Mouse (Mus musculus): ENCODE measurements around the gene Il17c. TPM values are rescaled to one million over a fixed set of nuclear protein-coding genes. Genes with fewer than 3 reads are reported as not detected.

Il17c gene
- total RNA-seq (2021): not detected
- long read RNA-seq, experiment 1: 0 reads
- long read RNA-seq, experiment 2: 0 reads

DNA sequence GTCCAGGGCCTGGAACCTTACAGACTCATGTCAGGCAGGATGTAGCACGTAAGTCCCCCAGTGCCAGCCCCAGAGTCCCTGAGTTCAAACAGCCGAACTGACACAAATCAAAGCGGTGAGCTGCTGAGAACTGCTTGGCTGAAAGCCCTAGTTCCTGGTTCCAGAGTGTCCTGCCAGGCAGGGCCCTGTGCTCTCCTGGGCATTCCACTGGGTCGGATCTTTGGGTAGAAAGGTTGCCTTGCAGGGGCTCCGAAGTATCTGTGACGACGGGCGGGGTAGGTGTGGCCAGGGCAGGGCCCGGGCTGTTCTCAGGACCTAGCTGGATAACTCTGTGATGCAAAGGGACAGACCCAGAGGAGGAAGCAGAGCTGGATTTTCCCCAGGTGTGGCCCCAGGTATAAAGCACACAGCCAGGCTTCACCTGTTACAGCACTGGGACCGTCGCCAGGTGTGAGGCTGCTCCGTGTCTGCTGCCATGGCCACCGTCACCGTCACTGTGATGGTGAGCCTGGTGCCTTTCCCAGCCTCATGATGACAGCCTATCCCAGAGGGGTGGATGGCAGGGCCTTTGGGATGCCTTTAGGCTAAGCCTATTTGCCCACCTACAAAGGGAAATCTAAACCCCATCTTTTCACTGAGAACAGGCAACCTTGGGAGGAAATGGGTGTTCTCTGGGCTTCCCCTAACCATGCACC lies at the start of gene Il17c:
TSS of gene Il17c (plus strand) at position 645 of the 695 bp plus-strand sequence.
- H3K4me3 ChIP-seq: no peak within 1 kb of the TSS
- intact Hi-C loops (cut with DNase I): no loop called here
- TF ChIP-seq CTCF (IDR thresholded peaks at IDR 0.05): no peak
- H3K27ac ChIP-seq: no peak within 1 kb of the TSS
- DNase-seq (ENCODE audit: extremely low spot score in 1 of 2, low spot score in 2 of 2): no peak

- no peak for DNase-seq (ENCODE audit: extremely low spot score in 1 of 2, low spot score in 2 of 2)
- no peak for TF ChIP-seq CTCF (IDR thresholded peaks at IDR 0.05)
- Histone ChIP-seq H3K27ac (no peak overlapping the region), H3K4me3 (peak overlapping the region; percentile 15; the same call in 1 of the 2 replicates)
- intact Hi-C loops (cut with DNase I): loop anchor here (5.0 kb wide), 1 partner anchor 67 kb away; the partner anchor contains the start of gene Mvd
These were observed 46.5 kb upstream of the Il17c start for GRCm38 (mm10) chr8:122375320-122375719.

GRCm38 (mm10) chr8:122375751-122376364 lies 46.0 kb upstream of the Il17c start:
- TF ChIP-seq CTCF (IDR thresholded peaks at IDR 0.05): no peak
- Histone ChIP-seq H3K4me3 (peak overlapping the region; percentile 75), H3K27ac (peak overlapping the region; percentile 45; the same call in 1 of the 2 replicates)
- DNase-seq (ENCODE audit: extremely low spot score in 1 of 2, low spot score in 2 of 2): no peak
- intact Hi-C loops (cut with DNase I): loop anchor here (2.0 to 5.0 kb wide), 3 partner anchors 66 to 425 kb away; partner anchors contain the start of genes Ctu2, Mvd and Rnf166

DNA sequence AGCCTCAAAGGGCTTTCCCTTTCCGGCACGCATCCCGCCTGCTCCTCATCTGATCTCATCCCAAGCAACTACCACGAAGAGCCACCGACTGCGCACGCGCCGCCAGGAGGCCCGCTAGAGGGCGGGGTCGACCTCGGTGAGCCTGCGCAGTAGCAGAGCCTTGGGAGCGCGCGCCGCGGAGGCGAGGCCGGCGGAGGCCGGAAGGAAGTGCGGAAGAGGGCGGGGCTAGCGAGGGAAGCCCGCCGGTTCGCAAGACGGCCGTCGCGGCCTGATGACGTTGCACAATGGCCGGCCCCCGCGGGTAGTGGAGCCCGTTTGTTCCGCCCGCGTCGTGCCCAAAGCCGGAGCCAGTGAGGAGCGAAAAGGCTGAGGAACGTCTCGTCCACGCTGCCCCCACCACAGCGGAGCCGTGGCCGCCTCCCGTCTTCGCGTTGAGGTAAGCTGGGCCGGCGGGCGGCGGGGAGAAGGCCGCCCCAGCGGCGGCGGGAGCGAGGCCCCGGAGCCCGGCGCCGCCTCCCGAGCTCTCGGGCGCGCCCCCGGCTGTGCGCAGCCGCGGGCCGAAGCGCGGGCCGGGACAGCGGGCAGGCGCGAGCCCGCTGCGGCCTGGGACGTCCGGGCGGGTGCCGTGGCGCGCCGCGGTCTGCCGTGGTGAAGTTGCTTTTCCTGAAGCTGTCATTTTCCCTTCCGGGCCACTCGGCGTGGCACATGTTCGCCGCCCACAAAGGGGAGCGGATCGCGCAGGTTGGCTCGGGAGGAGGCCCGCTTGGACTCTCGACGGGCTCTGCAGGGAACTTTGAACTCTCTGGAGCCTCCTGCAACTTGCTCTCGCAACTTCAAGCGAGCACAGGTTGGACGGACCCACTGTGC lies 45.2 kb upstream of the Il17c start, which contains the start of gene Zc3h18:
TSS of gene Zc3h18 (plus strand) at position 245 of the 867 bp plus-strand sequence.
- peak; percentile 50 for TF ChIP-seq CTCF (IDR thresholded peaks at IDR 0.05)
- H3K4me3 ChIP-seq: peak within 1 kb of the TSS; percentile 75
- DNase-seq (ENCODE audit: extremely low spot score in 1 of 2, low spot score in 2 of 2): peak; percentile 99 to 100
- peak within 1 kb of the TSS; percentile 88 for H3K27ac ChIP-seq
- intact Hi-C loops (cut with DNase I): loop anchor here (2.0 to 5.0 kb wide), 3 partner anchors 66 to 426 kb away; partner anchors contain the start of genes Ctu2, Mvd and Rnf166

DNA sequence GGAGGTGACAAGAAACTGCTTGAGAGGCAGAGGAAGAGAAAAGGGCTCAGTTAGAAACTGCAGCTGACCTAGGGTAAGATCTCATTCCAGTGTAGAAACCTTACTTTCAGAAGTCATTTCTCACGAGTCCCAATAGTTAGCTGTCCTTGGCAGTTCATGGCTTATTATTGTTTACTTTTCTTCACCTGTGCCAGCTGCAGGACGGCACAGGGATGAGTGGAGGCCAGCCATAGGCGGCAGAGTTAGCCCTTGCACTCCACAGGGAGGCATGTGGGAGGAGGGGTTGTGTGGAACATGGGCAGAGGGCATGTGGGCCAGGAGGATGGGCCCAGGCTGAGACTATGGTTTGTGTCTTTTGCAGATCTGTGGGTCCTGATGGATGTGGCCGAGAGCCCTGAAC lies 38.8 kb upstream of the Il17c start:
- H3K27ac ChIP-seq: no peak overlapping the region
- no peak overlapping the region for H3K4me3 ChIP-seq
- no peak for DNase-seq (ENCODE audit: extremely low spot score in 1 of 2, low spot score in 2 of 2)
- intact Hi-C loops (cut with DNase I): no loop called here
- no peak for TF ChIP-seq CTCF (IDR thresholded peaks at IDR 0.05)

DNA sequence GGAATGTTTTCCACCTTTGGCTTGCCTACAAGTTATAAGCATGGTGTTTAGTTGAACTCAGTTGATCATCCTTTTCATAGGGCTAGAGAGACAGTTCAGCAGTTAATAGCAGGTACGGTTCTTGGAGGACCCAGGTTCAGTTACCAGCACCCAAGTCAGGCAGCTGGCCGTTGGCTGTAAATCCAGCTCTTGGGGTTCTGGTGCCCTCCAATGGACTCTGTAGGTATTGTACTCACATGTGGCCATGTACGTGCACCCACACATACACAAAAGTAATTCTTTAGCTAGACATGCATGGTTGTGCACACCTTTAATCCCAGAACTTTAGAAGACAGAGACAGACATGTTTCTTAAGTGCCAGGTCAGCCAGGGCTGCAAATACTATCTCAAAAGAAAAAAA lies 32.5 kb upstream of the Il17c start:
- intact Hi-C loops (cut with DNase I): no loop called here
- DNase-seq (ENCODE audit: extremely low spot score in 1 of 2, low spot score in 2 of 2): no peak
- TF ChIP-seq CTCF (IDR thresholded peaks at IDR 0.05): peak; percentile 21
- H3K27ac ChIP-seq: no peak overlapping the region
- no peak overlapping the region for H3K4me3 ChIP-seq

DNA sequence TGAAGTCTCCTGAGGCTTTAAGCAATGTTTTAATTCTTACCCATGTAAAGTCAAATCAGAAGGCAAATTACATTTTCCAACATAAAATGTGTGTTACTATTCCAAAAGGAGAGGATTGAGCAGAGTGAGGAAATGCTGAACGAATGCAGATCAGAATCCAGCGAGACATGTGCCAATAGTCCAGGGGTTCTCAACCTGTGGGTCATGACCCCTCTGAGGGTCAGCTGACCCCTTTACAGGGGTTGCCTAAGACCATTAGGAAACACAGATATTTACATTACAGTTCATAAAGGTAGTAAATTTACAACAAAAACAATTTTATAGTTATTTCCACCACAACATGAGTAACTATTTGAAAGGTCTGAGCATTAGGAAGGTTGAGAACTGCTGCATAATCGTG lies 31.1 kb upstream of the Il17c start:
- DNase-seq (ENCODE audit: extremely low spot score in 1 of 2, low spot score in 2 of 2): no peak
- TF ChIP-seq CTCF (IDR thresholded peaks at IDR 0.05): no peak
- no peak overlapping the region for H3K27ac ChIP-seq
- no peak overlapping the region for H3K4me3 ChIP-seq
- intact Hi-C loops (cut with DNase I): loop anchor here (10.0 kb wide), 1 partner anchor 394 kb away; no protein-coding TSS in a partner anchor

GRCm38 (mm10) chr8:122393717-122394116 lies 28.1 kb upstream of the Il17c start:
- TF ChIP-seq CTCF (IDR thresholded peaks at IDR 0.05): no peak
- DNase-seq (ENCODE audit: extremely low spot score in 1 of 2, low spot score in 2 of 2): no peak
- intact Hi-C loops (cut with DNase I): loop anchor here (10.0 kb wide), 1 partner anchor 391 kb away; no protein-coding TSS in a partner anchor
- no peak overlapping the region for H3K4me3 ChIP-seq
- no peak overlapping the region for H3K27ac ChIP-seq

DNA sequence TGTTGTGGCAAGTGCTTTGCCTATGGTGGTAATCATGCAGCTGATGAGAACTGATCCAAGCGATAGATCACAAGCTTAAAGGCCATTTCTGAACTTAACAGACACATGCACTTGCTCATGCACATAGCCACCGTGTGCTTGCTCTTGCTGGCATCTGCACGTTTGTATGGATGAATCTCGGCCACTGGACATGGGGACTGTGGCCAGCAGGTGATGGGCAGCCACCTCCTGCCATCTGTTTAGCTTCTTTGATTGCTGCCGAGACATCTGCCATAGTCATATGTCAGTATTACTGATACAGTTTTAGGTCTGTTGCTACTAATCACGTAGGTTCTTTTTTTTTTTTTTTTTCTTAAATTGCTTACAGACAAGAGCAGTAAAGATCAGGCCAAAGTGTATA lies 26.5 kb upstream of the Il17c start:
- H3K27ac ChIP-seq: no peak overlapping the region
- intact Hi-C loops (cut with DNase I): loop anchor here (10.0 kb wide), 1 partner anchor 390 kb away; no protein-coding TSS in a partner anchor

DNA sequence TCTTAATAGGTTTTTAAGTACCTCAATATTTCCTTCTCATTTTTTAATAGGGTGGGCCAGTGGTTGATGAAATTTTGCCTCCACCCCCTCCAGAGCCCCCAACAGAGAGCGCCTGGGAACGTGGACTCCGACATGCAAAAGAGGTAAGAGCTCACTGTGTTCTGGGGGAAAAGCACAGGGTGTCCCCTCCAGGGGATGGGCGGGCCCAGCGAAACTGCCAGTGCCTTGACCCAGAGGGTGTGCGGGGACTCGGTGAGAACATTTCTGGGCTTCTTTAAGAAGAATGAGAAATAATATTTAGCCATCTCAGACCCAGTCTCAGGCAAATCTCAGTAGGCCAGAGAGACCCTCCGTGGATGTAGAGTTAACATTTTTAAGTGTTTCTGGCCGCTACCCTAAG lies 23.6 kb upstream of the Il17c start:
- no peak for TF ChIP-seq CTCF (IDR thresholded peaks at IDR 0.05)
- intact Hi-C loops (cut with DNase I): loop anchor here (10.0 kb wide), 1 partner anchor 387 kb away; no protein-coding TSS in a partner anchor
- H3K27ac ChIP-seq: no peak overlapping the region
- no peak for DNase-seq (ENCODE audit: extremely low spot score in 1 of 2, low spot score in 2 of 2)
- H3K4me3 ChIP-seq: no peak overlapping the region

More for the DNA sequence above, 26.5 kb upstream of the Il17c start:
- DNase-seq (ENCODE audit: extremely low spot score in 1 of 2, low spot score in 2 of 2): no peak
- no peak overlapping the region for H3K4me3 ChIP-seq
- no peak for TF ChIP-seq CTCF (IDR thresholded peaks at IDR 0.05)

GRCm38 (mm10) chr8:122405146-122405805 lies 16.5 kb upstream of the Il17c start:
- no peak for DNase-seq (ENCODE audit: extremely low spot score in 1 of 2, low spot score in 2 of 2)
- no peak for TF ChIP-seq CTCF (IDR thresholded peaks at IDR 0.05)
- Histone ChIP-seq H3K4me3 (no peak overlapping the region), H3K27ac (no peak overlapping the region)
- intact Hi-C loops (cut with DNase I): no loop called here
